Comparison of ENCODE assay signal across 8 mouse cellular contexts in genomic region chr13:51170691-51171680, GRCm38 (mm10). TPM values are rescaled to one million over a fixed set of nuclear protein-coding genes. Genes with fewer than 3 reads are reported as not detected.
DNase-seq lines count a peak whose midpoint lies in the region; ATAC-seq and TF ChIP-seq lines count a peak whose summit lies in the region.

TSS of gene Nxnl2 (plus strand) at chr13:51171022.

- no peak for TF ChIP-seq CTCF in olfactory bulb, adult 2 months (IDR thresholded peaks at IDR 0.05; ENCODE audit: insufficient read depth, low read depth, low read length)

- ATAC-seq in lung, embryonic 15.5 days (ENCODE audit: borderline replicate concordance, extremely low read depth, low FRiP score, low TSS enrichment), result peak; percentile 71

- peak within 1 kb of the TSS; percentile 73 for H3K4me3 ChIP-seq in heart, embryonic 10.5 days
- peak within 1 kb of the TSS; percentile 50 for H3K4me3 ChIP-seq in lung, embryonic 15.5 days
- peak within 1 kb of the TSS; percentile 39 for H3K4me3 ChIP-seq in olfactory bulb, adult 2 months (ENCODE audit: insufficient read depth, low read depth, low read length)

- peaks cover 35% of the 10 kb centered on the region for H3K4me1 ChIP-seq in heart, embryonic 10.5 days
- peaks cover 20% of the 10 kb centered on the region for H3K4me1 ChIP-seq in lung, embryonic 15.5 days
- H3K4me1 ChIP-seq in olfactory bulb, adult 2 months (ENCODE audit: control insufficient read depth, insufficient read depth, low read length), result peaks cover 17% of the 10 kb centered on the region

- H3K4me2 ChIP-seq in lung, embryonic 15.5 days, result peak within 1 kb of the TSS; percentile 99

- TF ChIP-seq POLR2A in olfactory bulb, adult 2 months (IDR thresholded peaks at IDR 0.05; ENCODE audit: insufficient read depth, low read depth, low read length), result no peak

- H3K36me3 ChIP-seq in heart, embryonic 10.5 days, result no peaks in the 10 kb centered on the region
- H3K36me3 ChIP-seq in lung, embryonic 15.5 days, result no peaks in the 10 kb centered on the region

- H3K27me3 ChIP-seq in heart, embryonic 10.5 days (ENCODE audit: insufficient read depth, poor library complexity, severe bottlenecking), result peaks cover 16% of the 10 kb centered on the region
- H3K27me3 ChIP-seq in lung, embryonic 15.5 days, result peaks cover 19% of the 10 kb centered on the region

- peak; percentile 27 to 38 for DNase-seq in left cerebral cortex, adult 18-20 months (ENCODE audit: low spot score in 2 of 2)
- DNase-seq in left cerebral cortex, adult 8-10 months (ENCODE audit: low spot score in 2 of 2), result no peak
- DNase-seq in embryo, embryonic 10 days (ENCODE audit: low spot score), result peak; percentile 79
- DNase-seq in heart, embryonic 10.5 days (ENCODE audit: low spot score), result peak; percentile 83
- DNase-seq in kidney, adult 8-10 months, result peak; percentile 31 to 60
- DNase-seq in thymus, postnatal 0 days (ENCODE audit: low spot score), result peak; percentile 67

- WGBS in heart, embryonic 10.5 days, result under 1% methylated on average over 64 of the region's 64 CpGs
- under 1% methylated on average over 64 of the region's 64 CpGs for WGBS in lung, embryonic 15.5 days
- 2% methylated on average over 64 of the region's 64 CpGs for WGBS in olfactory bulb, adult 2 months

- no peaks in the 10 kb centered on the region for H3K9me3 ChIP-seq in heart, embryonic 10.5 days
- H3K9me3 ChIP-seq in lung, embryonic 15.5 days, result no peaks in the 10 kb centered on the region

- H3K9ac ChIP-seq in lung, embryonic 15.5 days, result peak within 1 kb of the TSS; percentile 38

- H3K27ac ChIP-seq in heart, embryonic 10.5 days, result peak within 1 kb of the TSS; percentile 62
- no peak within 1 kb of the TSS for H3K27ac ChIP-seq in lung, embryonic 15.5 days
- no peak within 1 kb of the TSS for H3K27ac ChIP-seq in olfactory bulb, adult 2 months (ENCODE audit: insufficient read depth, low read depth, low read length)

RNA-seq across cellular contexts. Expression of gene Nxnl2, which starts in this region (rescaled TPM):
- total RNA-seq in left cerebral cortex, adult 18-20 months (2021), result under 1 TPM in 1 of 2 experiments, not detected in 1; 0.26 TPM
- total RNA-seq in left cerebral cortex, adult 8-10 months (2022), result 1 to 10 TPM in 1 of 4 experiments, not detected in 3; 1.1 TPM
- 0.26 and 0.53 TPM in 2 replicates for polyA plus RNA-seq in heart, embryonic 10.5 days (2016; fragmentation: Nextera tagmentation; extraction: Ambion mirVana)
- polyA plus RNA-seq in lung, embryonic 15.5 days (2015; fragmentation: Nextera tagmentation; extraction: Ambion mirVana), result 2.8 and 3.3 TPM in 2 replicates
- not detected in 2 replicates for polyA plus RNA-seq in olfactory bulb, adult 2 months (2012; ENCODE audit: insufficient read depth, insufficient read length, low replicate concordance, missing spikeins)
- 2.4 and 3.5 TPM in 2 replicates for polyA plus RNA-seq in thymus, postnatal 0 days (2015; fragmentation: Nextera tagmentation; extraction: Ambion mirVana)

Comparison
In these comparisons a context has a peak if more than half of its experiments do, and no peak if none do; other contexts are left out.
1. Peak in DNase-seq in left cerebral cortex, adult 18-20 months; RNA of the gene not detected or under 1 TPM.
2. Peak in DNase-seq, H3K4me3 ChIP-seq and H3K27ac ChIP-seq in heart, embryonic 10.5 days; RNA of the gene not detected or under 1 TPM.
3. DNase-seq: peak in embryo, embryonic 10 days (single experiment), kidney, adult 8-10 months (2 of 2) and thymus, postnatal 0 days (single experiment); none in left cerebral cortex, adult 8-10 months (0 of 2).
4. Peak in every context shown above with its lines, with median percentiles within 50 percentile points of each other: H3K4me3 ChIP-seq.